Mouse (Mus musculus) heart, postnatal 0 days (tissue): ENCODE measurements at regions not wholly inside any gene's neighbourhood (a gene's known extent, or its start where the extent isn't known, plus 50 kb on each side); places are given as distances from the start of the nearest gene placed in this dataset.

Experiments
- CTCF ChIP-seq: IDR thresholded peaks from 2 replicates; pipeline ENCODE4 v1.5.1; 2016; ENCODE audit warnings: antibody characterized with exemption, control low read depth, low read depth
- EP300 ChIP-seq: IDR thresholded peaks from 2 replicates; pipeline ENCODE4 v1.6.1; 2016; ENCODE audit warnings: antibody characterized with exemption, low read depth

DNA sequence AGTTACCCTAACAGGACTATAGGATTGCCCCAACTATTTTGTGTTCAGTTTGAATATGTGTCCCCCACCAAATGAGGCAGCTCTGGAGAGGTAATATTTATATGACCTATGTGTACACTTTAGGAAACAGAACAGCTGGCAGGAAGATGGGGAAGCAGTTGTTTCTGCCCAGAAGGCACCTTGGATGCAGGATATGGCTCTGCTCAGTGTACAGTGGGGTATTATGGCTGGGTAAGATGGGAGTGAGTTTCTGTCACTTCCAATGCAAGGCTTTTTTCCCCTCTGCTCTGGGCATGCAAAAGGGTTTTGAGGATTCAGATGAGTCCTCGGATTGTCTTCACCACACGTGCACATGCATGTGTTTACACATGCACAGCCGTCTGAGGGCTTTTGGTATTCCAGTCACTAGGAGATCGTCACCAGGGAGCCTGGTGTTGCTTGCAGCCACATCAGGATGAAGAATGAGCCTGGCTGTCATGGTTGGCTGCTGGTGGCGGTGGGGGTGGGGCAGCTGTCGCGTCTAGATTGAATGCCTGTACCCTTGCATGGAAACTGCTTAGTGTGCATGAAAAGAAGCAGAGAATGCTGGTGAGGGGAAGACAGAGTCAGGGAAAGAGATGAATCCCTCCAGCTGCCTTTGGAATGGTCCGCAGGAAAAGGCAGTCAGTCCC lies 183.3 kb upstream of the Glra1 start:
- TF ChIP-seq CTCF: no peak
- no peak for TF ChIP-seq EP300
